Mouse (Mus musculus) bone marrow macrophage, adult 2 months (primary cell): ENCODE measurements around the gene Cdv3. TPM values are rescaled to one million over a fixed set of nuclear protein-coding genes. Genes with fewer than 3 reads are reported as not detected.

Source experiments
- H3K27ac ChIP-seq: 2 replicates; pipeline ENCODE4 v1.5.1; 2012; ENCODE audit warnings: low read depth, low read length; ENCODE audit not compliant: insufficient read depth
- H3K4me1 ChIP-seq: 2 replicates; pipeline ENCODE4 v1.6.1; 2012; ENCODE audit warnings: low read length; ENCODE audit not compliant: control insufficient read depth, insufficient read depth
- H3K4me3 ChIP-seq: 2 replicates; pipeline ENCODE4 v1.5.1; 2012; ENCODE audit warnings: mild to moderate bottlenecking, low read length, moderate library complexity; ENCODE audit not compliant: insufficient read depth
- CTCF ChIP-seq: IDR thresholded peaks from 2 replicates; pipeline ENCODE4 v1.5.1; 2012; ENCODE audit warnings: low read depth, mild to moderate bottlenecking, low read length, moderate library complexity
- POLR2A ChIP-seq: IDR thresholded peaks from 2 replicates; pipeline ENCODE4 v1.6.1; 2012; ENCODE audit warnings: mild to moderate bottlenecking, low read depth, low read length, borderline replicate concordance
- polyA plus RNA-seq: library from polyadenylated mRNA; stranded (reverse); fragments of >200 nt; gene quantifications from 2 replicates; pipeline ENCODE4 v1.2.4, GENCODE M21; 2012; ENCODE audit not compliant: missing spikeins, insufficient read depth, insufficient read length

Gene Cdv3
- polyA plus RNA-seq, 1 experiment = 93.1 TPM

DNA sequence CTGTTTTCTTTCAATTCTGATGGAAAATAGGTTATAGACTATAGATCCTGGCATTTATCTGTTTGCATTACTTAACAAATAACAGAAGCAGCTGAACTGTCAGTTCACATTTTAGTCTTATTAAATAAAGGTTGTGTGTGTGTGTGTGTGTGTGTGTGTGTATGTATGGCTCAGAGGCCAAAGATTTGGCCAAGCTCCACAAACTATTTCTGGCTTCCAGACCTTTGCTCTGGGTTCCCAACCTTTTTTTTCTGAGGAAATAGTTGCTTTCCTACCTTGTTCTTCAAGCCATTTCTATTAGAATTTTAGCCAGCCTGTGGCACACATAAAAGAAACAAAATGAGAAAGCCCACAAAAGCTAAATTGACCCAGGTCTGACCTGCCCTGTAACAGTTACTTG is 16.8 kb downstream of the Cdv3 start:
- TF ChIP-seq POLR2A = no peak
- no peak for TF ChIP-seq CTCF
- Histone ChIP-seq H3K27ac (no peak overlapping the region), H3K4me1 (peaks cover 11% of the 10 kb centered on the region), H3K4me3 (no peak overlapping the region)

DNA sequence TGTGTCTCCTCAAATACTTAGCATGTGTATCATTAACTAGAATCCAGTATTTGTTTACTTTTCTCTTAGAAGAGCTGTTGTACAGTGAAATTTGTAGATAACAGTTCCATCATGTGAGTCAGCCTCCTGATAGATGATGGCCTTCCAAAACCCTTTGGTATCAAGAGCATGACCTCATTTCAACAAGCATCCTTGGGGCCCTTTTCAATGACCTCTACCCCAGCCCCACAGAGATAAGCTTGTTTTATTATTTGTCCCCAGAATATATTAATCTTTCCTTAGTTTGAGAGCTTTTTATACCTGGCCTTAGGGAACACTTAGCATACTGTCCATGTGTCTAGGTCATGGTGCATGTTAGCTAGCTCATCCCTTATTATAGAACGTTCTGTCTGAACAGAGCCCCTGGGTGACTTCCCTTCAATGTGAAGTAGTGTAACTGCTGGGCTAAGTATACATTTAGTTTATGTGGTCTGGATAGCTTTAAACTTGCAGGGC is 17.6 kb downstream of the Cdv3 start:
- H3K4me3 ChIP-seq = no peak overlapping the region
- H3K4me1 ChIP-seq = peaks cover 11% of the 10 kb centered on the region
- TF ChIP-seq POLR2A (no peak), CTCF (no peak)
- no peak overlapping the region for H3K27ac ChIP-seq

DNA sequence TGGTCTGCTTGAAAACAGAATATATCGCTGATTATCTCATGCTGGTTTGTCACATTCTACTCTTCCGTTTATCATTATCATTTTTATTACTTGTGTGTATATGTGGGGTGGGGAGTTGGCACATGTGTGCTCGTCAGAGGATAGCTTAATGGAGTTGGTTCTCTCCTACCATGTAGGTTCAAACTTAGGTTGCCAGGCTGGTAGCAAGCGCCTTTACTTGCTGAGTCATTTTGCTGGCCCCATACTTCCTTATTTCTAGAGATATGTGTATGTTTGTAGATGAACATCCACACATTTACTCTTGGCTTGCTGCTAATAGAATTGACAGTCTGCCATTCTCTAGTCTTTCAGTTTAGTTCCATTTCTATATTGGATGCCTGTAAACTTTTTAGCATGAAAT is 18.6 kb downstream of the Cdv3 start:
- TF ChIP-seq POLR2A = no peak
- no peak for TF ChIP-seq CTCF
- H3K4me1 ChIP-seq = peaks cover 13% of the 10 kb centered on the region
- peak overlapping the region; percentile 79 for H3K27ac ChIP-seq
- no peak overlapping the region for H3K4me3 ChIP-seq

DNA sequence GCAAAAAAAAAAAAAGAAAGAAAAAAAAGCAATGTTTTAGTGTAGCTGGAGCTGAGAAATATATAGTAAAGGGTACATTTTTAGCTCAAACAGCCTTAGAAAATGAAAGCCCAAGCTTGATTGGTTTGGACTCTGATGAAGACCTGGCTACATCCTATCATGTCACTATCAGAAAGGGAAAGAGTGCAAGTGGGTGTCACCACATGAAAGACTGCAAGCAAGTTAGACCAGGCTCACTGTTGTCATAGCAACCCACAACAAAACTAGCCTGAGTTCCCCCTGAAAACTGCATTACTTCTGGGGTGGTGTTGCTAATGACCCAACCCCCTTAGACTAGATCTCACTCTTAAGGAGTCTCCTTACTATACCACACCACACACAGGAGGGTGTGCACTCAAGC is 28.7 kb downstream of the Cdv3 start:
- Histone ChIP-seq H3K27ac (peak overlapping the region; percentile 63), H3K4me1 (peaks cover 19% of the 10 kb centered on the region), H3K4me3 (no peak overlapping the region)
- TF ChIP-seq POLR2A (no peak), CTCF (no peak)

DNA sequence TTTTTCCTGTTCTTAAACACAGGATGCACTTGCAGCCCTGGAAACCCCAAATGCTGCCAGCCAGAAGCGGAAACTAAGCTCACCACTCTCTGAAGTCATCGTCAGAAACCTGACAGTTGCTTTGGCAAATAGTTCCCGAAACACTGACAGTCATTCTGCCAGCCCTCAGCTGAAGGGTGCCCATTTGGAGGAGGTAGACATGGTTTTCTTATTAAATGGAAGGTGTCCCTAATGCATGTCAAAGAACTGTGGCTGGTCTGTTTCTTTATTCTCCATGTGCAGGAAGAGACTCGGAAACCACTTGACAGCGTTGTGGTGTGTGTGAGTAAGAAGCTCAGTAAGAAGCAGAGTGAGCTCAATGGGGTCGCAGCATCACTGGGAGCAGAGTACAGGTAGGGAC is 33.0 kb downstream of the Cdv3 start:
- Histone ChIP-seq H3K4me3 (no peak overlapping the region), H3K4me1 (peaks cover 18% of the 10 kb centered on the region), H3K27ac (no peak overlapping the region)
- TF ChIP-seq CTCF = no peak

DNA sequence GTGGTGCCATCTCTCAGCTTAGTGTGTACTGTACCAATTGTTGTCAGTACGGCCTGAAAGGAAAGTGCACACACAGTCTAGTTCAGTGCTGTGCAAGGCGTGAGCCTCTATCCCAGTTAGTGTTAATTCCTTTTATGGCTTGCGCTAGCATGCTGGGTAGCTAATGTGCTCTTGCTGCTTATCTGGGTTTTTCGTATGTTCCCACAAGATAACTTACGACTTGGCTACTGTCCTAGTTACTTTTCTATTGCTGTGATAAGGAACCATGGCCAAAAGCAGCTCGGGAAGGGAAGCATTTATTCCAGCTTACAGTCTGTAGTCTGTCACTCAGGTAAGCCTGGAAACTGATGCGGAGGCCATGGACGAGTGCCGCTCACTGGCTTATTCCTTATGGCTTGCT is 39.2 kb downstream of the Cdv3 start:
- TF ChIP-seq POLR2A (no peak), CTCF (no peak)
- Histone ChIP-seq H3K4me3 (no peak overlapping the region), H3K27ac (no peak overlapping the region), H3K4me1 (no peaks in the 10 kb centered on the region)

DNA sequence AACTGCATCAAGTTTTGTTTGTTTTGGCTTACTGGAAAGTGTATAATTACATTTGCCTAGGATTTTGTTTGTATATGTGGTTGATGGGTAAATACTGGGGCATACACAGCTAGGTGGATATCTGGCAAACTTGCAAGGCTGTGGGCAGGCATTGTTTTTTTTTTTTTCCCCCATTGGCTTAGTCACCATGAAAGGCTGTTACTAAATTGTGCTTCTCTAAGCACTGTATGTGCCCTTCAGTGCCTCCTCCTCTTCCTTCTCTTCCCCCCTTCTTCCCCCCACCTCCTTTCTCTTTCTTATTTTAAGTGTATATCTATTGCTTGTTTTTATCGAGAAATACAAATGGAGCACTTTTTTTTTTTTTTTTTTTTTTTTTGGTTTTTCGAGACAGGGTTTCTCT is 41.0 kb downstream of the Cdv3 start:
- H3K27ac ChIP-seq = no peak overlapping the region
- no peak overlapping the region for H3K4me3 ChIP-seq
- no peak for TF ChIP-seq POLR2A
- no peak for TF ChIP-seq CTCF

DNA sequence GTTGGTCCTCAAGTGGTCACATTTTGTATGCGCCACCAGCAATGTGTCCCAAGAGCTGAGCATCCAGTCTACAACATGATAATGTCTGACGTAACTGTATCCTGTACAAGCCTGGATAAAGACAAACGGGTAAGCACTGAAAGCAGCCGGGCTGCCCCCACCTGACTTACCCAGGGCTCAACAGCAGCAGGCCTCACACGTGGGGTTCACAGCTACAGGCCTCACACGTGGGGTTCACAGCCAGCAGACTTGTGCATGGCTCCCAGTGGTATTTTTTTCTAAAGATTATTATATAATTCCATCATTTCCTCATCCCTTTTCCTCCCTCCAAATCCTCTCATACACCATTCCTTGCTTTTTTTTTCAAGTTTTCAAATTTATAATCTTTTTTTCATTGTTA is 55.8 kb downstream of the Cdv3 start:
- no peak for TF ChIP-seq POLR2A
- TF ChIP-seq CTCF = no peak
- no peak overlapping the region for H3K27ac ChIP-seq

More for the DNA sequence above, 41.0 kb downstream of the Cdv3 start:
- no peaks in the 10 kb centered on the region for H3K4me1 ChIP-seq

DNA sequence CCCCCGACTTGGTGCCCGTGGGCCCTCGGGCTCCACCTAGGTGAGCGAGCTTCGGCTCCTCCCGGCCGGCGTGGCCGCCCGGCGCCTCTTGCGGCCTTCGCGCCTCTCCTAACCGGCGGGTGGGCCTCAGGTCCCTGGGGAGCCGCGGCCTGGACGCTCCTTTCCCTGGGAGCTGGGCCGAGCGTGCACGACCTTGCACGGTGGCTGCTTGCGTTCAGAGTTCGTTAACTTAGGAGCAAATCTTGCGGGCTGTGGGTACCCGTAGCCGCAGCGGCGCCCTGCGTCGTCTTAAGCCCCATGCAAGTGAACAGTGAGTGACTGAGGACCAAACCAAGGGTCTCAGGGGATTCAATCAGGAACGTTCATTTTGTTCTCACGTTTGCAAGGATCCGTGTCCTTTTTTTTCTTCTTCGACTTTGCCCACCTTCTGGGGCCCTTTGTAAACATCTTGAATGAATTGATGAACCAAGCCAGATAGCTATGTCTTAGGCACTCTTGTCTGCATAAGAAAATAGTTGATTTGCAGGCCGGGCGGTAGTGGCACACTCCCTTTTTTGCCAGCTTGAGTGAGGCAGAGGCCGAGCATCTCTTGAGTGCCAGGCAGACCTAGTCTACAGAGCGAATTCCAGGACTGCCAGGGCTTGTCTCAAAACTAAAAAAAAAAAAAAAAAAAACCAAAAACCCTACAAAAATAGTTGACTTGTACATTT is 60.2 kb downstream of the Cdv3 start:
- Histone ChIP-seq H3K27ac (no peak overlapping the region), H3K4me3 (peak overlapping the region; percentile 83), H3K4me1 (peaks cover 3% of the 10 kb centered on the region; the same call in 1 of the 2 replicates)
- TF ChIP-seq CTCF = no peak
- TF ChIP-seq POLR2A = no peak

More for the DNA sequence above, 55.8 kb downstream of the Cdv3 start:
- H3K4me3 ChIP-seq = no peak overlapping the region
- peaks cover 3% of the 10 kb centered on the region; the same call in 1 of the 2 replicates for H3K4me1 ChIP-seq

DNA sequence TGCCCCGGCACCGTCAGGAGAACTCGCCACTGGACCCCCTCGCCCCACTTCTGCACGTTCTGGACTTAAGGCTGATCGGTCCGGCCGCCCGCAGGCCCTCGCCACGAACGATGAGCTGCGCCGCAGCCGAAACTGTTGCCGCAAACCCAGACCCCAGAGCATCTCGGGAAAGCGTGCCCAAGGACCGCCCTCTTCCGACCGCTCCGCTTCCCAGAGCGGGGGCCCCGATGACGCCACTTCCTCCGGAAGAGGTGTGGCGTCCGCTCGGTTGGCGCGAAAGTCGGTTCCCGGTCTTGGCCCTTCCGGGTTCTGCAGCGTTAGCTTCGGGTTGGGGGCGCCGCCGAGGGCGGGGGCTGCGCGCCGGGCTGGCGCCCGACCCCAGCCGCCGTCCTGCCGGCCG is 60.7 kb downstream of the Cdv3 start, which contains the start of the genes 1300017J02Rik and Topbp1:
Gene 1300017J02Rik (minus strand): TSS at position 156 of the 400 bp plus-strand sequence.
Gene Topbp1 (plus strand): TSS at position 289 of the 400 bp plus-strand sequence.
- peak; percentile 81; the same call in 1 of the 2 replicates for TF ChIP-seq POLR2A
- TF ChIP-seq CTCF = no peak
- Histone ChIP-seq H3K4me3 (peak within 1 kb of the TSS; percentile 83), H3K27ac (peak within 1 kb of the TSS; percentile 71), H3K4me1 (peaks cover 3% of the 10 kb centered on the region; the same call in 1 of the 2 replicates)

Other genes with a start within 250 kb of the Cdv3 start
- gene Srprb, start 163.7 kb downstream of the Cdv3 start, polyA plus RNA-seq = 17.7 and 20.8 TPM in 2 replicates
- gene Gm20425, start 135.5 kb downstream of the Cdv3 start, polyA plus RNA-seq = 1.5 and 2.1 TPM in 2 replicates
- 478 and 513 TPM in 2 replicates for gene Trf, start 135.4 kb downstream of the Cdv3 start, polyA plus RNA-seq
- gene 1300017J02Rik, start 60.8 kb downstream of the Cdv3 start, polyA plus RNA-seq = not detected in 2 replicates
- 43.9 and 49.4 TPM in 2 replicates for gene Topbp1, start 60.6 kb downstream of the Cdv3 start, polyA plus RNA-seq
- not detected in 2 replicates for gene Bfsp2, start 114.6 kb upstream of the Cdv3 start, polyA plus RNA-seq